Comparison of ENCODE assay signal across 9 mouse cellular contexts in the genomic region with DNA sequence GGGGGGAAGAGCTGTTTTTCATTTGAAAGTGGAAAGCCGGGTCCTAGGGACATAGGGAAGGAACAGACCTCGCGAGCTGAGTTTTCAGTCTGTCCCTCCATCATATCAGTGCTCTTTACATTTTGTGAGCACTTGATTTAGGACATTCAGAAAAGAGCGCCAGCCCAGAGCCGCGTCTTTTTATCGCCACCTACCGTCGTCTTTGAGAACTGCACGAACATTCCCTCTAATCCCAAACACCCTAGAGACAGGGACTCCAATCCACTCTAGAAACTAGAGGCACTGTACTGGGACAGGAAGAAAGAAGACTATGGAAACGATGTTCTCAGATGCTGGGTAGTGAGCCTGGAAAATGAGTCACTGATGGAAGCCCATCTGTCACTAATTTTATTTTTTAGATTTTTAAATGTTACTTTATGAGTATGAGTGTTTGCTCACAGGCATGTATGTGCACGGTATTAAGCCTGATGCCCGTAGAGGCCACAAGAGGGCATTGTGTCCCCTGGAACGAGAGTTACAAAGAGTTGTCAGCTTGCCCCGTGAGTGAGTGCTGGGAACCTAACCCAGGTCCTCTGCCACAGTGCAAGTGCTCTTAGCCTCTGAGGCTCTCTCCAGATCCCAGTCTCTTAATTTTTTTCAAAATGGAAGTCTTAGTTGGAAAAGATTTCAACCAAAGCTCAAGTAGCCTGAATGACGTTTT. TPM values are rescaled to one million over a fixed set of nuclear protein-coding genes. Genes with fewer than 3 reads are reported as not detected.
DNase-seq lines count a peak whose midpoint lies in the region; ATAC-seq and TF ChIP-seq lines count a peak whose summit lies in the region.
"Had no signal": no experiment of that assay in that cellular context is flagged by ENCODE, and none has a peak within 500 bp of the region (broad histone marks: within the 10 kb centered on the region; RNA-seq: fewer than 3 reads in every experiment).

No protein-coding gene starts in this region.

- H3K9ac ChIP-seq in heart, adult 2 months (ENCODE audit: low read depth, low read length): no peak overlapping the region
- H3K9ac ChIP-seq in kidney, embryonic 15.5 days: no peak overlapping the region
- H3K9ac ChIP-seq: liver, embryonic 13.5 days had no signal

- TF ChIP-seq EP300 in heart, adult 2 months (IDR thresholded peaks at IDR 0.05; ENCODE audit: insufficient read depth, low read depth, low read length): peak; percentile 80; the same call in 1 of the 2 replicates

- H3K27ac ChIP-seq in heart, adult 2 months: no peak overlapping the region
- no peak overlapping the region for H3K27ac ChIP-seq in kidney, embryonic 15.5 days
- H3K27ac ChIP-seq in olfactory bulb, adult 2 months (ENCODE audit: insufficient read depth, low read depth, low read length): no peak overlapping the region
- H3K27ac ChIP-seq: liver, embryonic 13.5 days had no signal

- peak; percentile 81 for TF ChIP-seq CTCF in E14TG2a.4 (conservative IDR thresholded peaks at IDR 0.05; ENCODE audit: low read length)
- peak; percentile 82 for TF ChIP-seq CTCF in heart, adult 2 months (IDR thresholded peaks at IDR 0.05)
- peak; percentile 80 for TF ChIP-seq CTCF in lung, adult 2 months (IDR thresholded peaks at IDR 0.05; ENCODE audit: insufficient read depth, low read length)
- peak; percentile 46 for TF ChIP-seq CTCF in olfactory bulb, adult 2 months (IDR thresholded peaks at IDR 0.05; ENCODE audit: insufficient read depth, low read depth, low read length)

- peaks cover 46% of the 10 kb centered on the region for H3K4me1 ChIP-seq in E14TG2a.4 (replicated peaks; ENCODE audit: low read depth, low read length)
- peaks cover 6% of the 10 kb centered on the region for H3K4me1 ChIP-seq in heart, adult 2 months (ENCODE audit: control insufficient read depth, insufficient read depth, low read length)
- H3K4me1 ChIP-seq in kidney, embryonic 15.5 days: peaks cover 3% of the 10 kb centered on the region; the same call in 1 of the 2 replicates
- H3K4me1 ChIP-seq in lung, adult 2 months (ENCODE audit: control insufficient read depth, insufficient read depth, low read length): no peaks in the 10 kb centered on the region
- H3K4me1 ChIP-seq in olfactory bulb, adult 2 months (ENCODE audit: control insufficient read depth, insufficient read depth, low read length): peaks cover 9% of the 10 kb centered on the region
- H3K4me1 ChIP-seq: liver, embryonic 13.5 days had no signal

- no peak for TF ChIP-seq POLR2A in heart, adult 2 months (IDR thresholded peaks at IDR 0.05; ENCODE audit: insufficient read depth, low read depth, low read length)
- TF ChIP-seq POLR2A in lung, adult 2 months (IDR thresholded peaks at IDR 0.05; ENCODE audit: borderline replicate concordance, extremely low read depth, low read depth, low read length): no peak
- no peak for TF ChIP-seq POLR2A in olfactory bulb, adult 2 months (IDR thresholded peaks at IDR 0.05; ENCODE audit: insufficient read depth, low read depth, low read length)

- ATAC-seq in kidney, embryonic 15.5 days (replicated peaks; ENCODE audit: low FRiP score): 0 out of 2 replicates have a peak, but pooled peaks have one; percentile 29

- no peak overlapping the region for H3K4me3 ChIP-seq in E14TG2a.4 (replicated peaks; ENCODE audit: low read length)
- no peak overlapping the region for H3K4me3 ChIP-seq in heart, adult 2 months
- no peak overlapping the region for H3K4me3 ChIP-seq in kidney, embryonic 15.5 days (replicated peaks)
- H3K4me3 ChIP-seq in lung, adult 2 months (replicated peaks; ENCODE audit: extremely low read depth, low read depth, low read length): no peak overlapping the region
- H3K4me3 ChIP-seq in olfactory bulb, adult 2 months (ENCODE audit: insufficient read depth, low read depth, low read length): no peak overlapping the region
- H3K4me3 ChIP-seq: liver, embryonic 13.5 days had no signal

- H3K4me2 ChIP-seq in kidney, embryonic 15.5 days: 0 out of 2 replicates have a peak overlapping the region, but pooled peaks have one; percentile 22
- H3K4me2 ChIP-seq: liver, embryonic 13.5 days had no signal

- H3K27me3 ChIP-seq in E14TG2a.4 (ENCODE audit: insufficient read depth, low read length): peaks cover 3% of the 10 kb centered on the region; the same call in 1 of the 2 replicates
- no peaks in the 10 kb centered on the region for H3K27me3 ChIP-seq in heart, adult 2 months (ENCODE audit: control insufficient read depth, insufficient read depth, low read length)
- H3K27me3 ChIP-seq in kidney, embryonic 15.5 days: peaks cover 8% of the 10 kb centered on the region; the same call in 1 of the 2 replicates
- H3K27me3 ChIP-seq: liver, embryonic 13.5 days had no signal

- whole genome bisulfite sequencing in heart, adult 2 months: 24% methylated on average over 16 of the region's 16 CpGs
- 25% methylated on average over 16 of the region's 16 CpGs for WGBS in kidney, embryonic 15.5 days
- 24% methylated on average over 16 of the region's 16 CpGs for WGBS in lung, adult 2 months
- 21% methylated on average over 16 of the region's 16 CpGs for WGBS in olfactory bulb, adult 2 months

- no peaks in the 10 kb centered on the region for H3K79me2 ChIP-seq in heart, adult 2 months (replicated peaks; ENCODE audit: control insufficient read depth, insufficient read depth, low read length)

- intact Hi-C loops in heart, adult 2 months (cut with DNase I): loop anchor here (1.0 to 5.0 kb wide), 5 partner anchors 91 to 431 kb away; partner anchors contain the start of gene Flt1

- DNase-seq in adrenal gland, adult 2 months: peak; percentile 65
- peak; percentile 60 for DNase-seq in embryo, embryonic 11.5 days (ENCODE audit: low read depth, low spot score)
- DNase-seq in heart, adult 2 months: peak; percentile 50 to 76
- DNase-seq in lung, adult 2 months: peak; percentile 63
- DNase-seq in urinary bladder, postnatal 25 days (ENCODE audit: low spot score): peak; percentile 59
- DNase-seq: liver, embryonic 13.5 days had no signal

- no peaks in the 10 kb centered on the region for H3K36me3 ChIP-seq in E14TG2a.4 (ENCODE audit: insufficient read depth, low read length)
- H3K36me3 ChIP-seq in heart, adult 2 months (ENCODE audit: control insufficient read depth, insufficient read depth, low read length): no peaks in the 10 kb centered on the region
- H3K36me3 ChIP-seq in kidney, embryonic 15.5 days: no peaks in the 10 kb centered on the region
- H3K36me3 ChIP-seq: liver, embryonic 13.5 days had no signal

- peaks cover 4% of the 10 kb centered on the region; the same call in 1 of the 2 replicates for H3K9me3 ChIP-seq in E14TG2a.4 (ENCODE audit: low read length)
- no peaks in the 10 kb centered on the region for H3K9me3 ChIP-seq in kidney, embryonic 15.5 days (replicated peaks)
- H3K9me3 ChIP-seq: liver, embryonic 13.5 days had no signal

RNA-seq across cellular contexts. Expression of gene Pomp, which starts 11.9 kb away (rescaled TPM):
- 100 to 1,000 TPM; 187 to 199 TPM for total RNA-seq in adrenal gland, adult 2 months (2021)
- polyA plus RNA-seq in adrenal gland, adult 2 months (2012; rRNA removed): 12.2 and 21.1 TPM in 2 replicates
- total RNA-seq in heart, adult 2 months (2021): 100 to 1,000 TPM; 137 to 176 TPM
- 86.5 and 118 TPM in 2 replicates for polyA plus RNA-seq in heart, adult 2 months (2012; rRNA removed)
- polyA plus RNA-seq in kidney, embryonic 15.5 days (2015; fragmentation: Nextera tagmentation; extraction: Ambion mirVana): 481 and 542 TPM in 2 replicates
- 33.9 and 47.1 TPM in 2 replicates for polyA plus RNA-seq in lung, adult 2 months (2012; rRNA removed)
- 1,212 TPM in 1 of 2 replicates, not detected in the other for polyA plus RNA-seq in olfactory bulb, adult 2 months (2012; ENCODE audit: insufficient read depth, insufficient read length, low replicate concordance, missing spikeins)

RNA-seq across cellular contexts. Expression of gene Slc46a3, which starts 46.3 kb away (rescaled TPM):
- total RNA-seq in adrenal gland, adult 2 months (2021): 10 to 100 TPM; 17.1 to 19.8 TPM
- 49.2 and 55.1 TPM in 2 replicates for polyA plus RNA-seq in adrenal gland, adult 2 months (2012; rRNA removed)
- 10 to 100 TPM in 1 of 2 experiments, 1 to 10 TPM in 1; 7.1 to 16.4 TPM for total RNA-seq in heart, adult 2 months (2021)
- polyA plus RNA-seq in heart, adult 2 months (2012; rRNA removed): 22.5 and 30.1 TPM in 2 replicates
- 2.3 and 2.5 TPM in 2 replicates for polyA plus RNA-seq in kidney, embryonic 15.5 days (2015; fragmentation: Nextera tagmentation; extraction: Ambion mirVana)
- 41.4 and 46.5 TPM in 2 replicates for polyA plus RNA-seq in lung, adult 2 months (2012; rRNA removed)
- not detected in 2 replicates for polyA plus RNA-seq in olfactory bulb, adult 2 months (2012; ENCODE audit: insufficient read depth, insufficient read length, low replicate concordance, missing spikeins)
